Mouse (Mus musculus): ENCODE data around the gene 1700037C18Rik. TPM values are rescaled to one million over a fixed set of nuclear protein-coding genes. Genes with fewer than 3 reads are reported as not detected.

The 1700037C18Rik gene
- polyA plus RNA-seq, 1 experiment from 2014 or later, result 8.5 TPM

GRCm38 (mm10) chr16:3885065-3885670 is 23.3 kb downstream of the 1700037C18Rik start:
- DNase-seq (ENCODE audit: low spot score), result no peak
- WGBS, result under 1% methylated on average over 10 of the region's 10 CpGs
- peak overlapping the region; percentile 85 for H3K4me2 ChIP-seq (replicated peaks; ENCODE audit: low read depth)

GRCm38 (mm10) chr16:3884201-3885064 is 24.1 kb downstream of the 1700037C18Rik start, which contains the start of the genes Zfp597 and Gm20695:
TSS of gene Zfp597 (minus strand) at chr16:3884561.
TSS of gene Gm20695 (plus strand) at chr16:3884648.
- H3K4me3 ChIP-seq (ENCODE audit: low read depth, low read length), result peak within 1 kb of the TSS; percentile 98

More at GRCm38 (mm10) chr16:3885065-3885670, 23.3 kb downstream of the 1700037C18Rik start:
- TF ChIP-seq CTCF (IDR thresholded peaks at IDR 0.05; ENCODE audit: low read depth) (no peak), EP300 (optimal IDR thresholded peaks at IDR 0.05) (no peak)
- H3K9me3 ChIP-seq (ENCODE audit: control insufficient read depth, low read length), result no peaks in the 10 kb centered on the region
- H3K27me3 ChIP-seq (ENCODE audit: control insufficient read depth, insufficient read depth, low read length), result no peaks in the 10 kb centered on the region
- H3K27ac ChIP-seq (replicated peaks), result peak overlapping the region; percentile 94
- no peaks in the 10 kb centered on the region for H3K36me3 ChIP-seq (ENCODE audit: control insufficient read depth, insufficient read depth, low read length)
- H3K9ac ChIP-seq (ENCODE audit: low read length), result peak overlapping the region; percentile 94
- no peaks in the 10 kb centered on the region for H3K4me1 ChIP-seq (replicated peaks; ENCODE audit: control insufficient read depth, insufficient read depth)
- no peak for ATAC-seq (ENCODE audit: low FRiP score, low TSS enrichment)
- peak overlapping the region; percentile 98 for H3K4me3 ChIP-seq (ENCODE audit: low read depth, low read length)

GRCm38 (mm10) chr16:3876346-3876745 is 32.1 kb downstream of the 1700037C18Rik start:
- no peaks in the 10 kb centered on the region for H3K9me3 ChIP-seq (ENCODE audit: control insufficient read depth, low read length)
- ATAC-seq (ENCODE audit: low FRiP score, low TSS enrichment), result no peak
- no peak for DNase-seq (ENCODE audit: low spot score)
- H3K27ac ChIP-seq (replicated peaks), result no peak overlapping the region
- no peaks in the 10 kb centered on the region for H3K27me3 ChIP-seq (ENCODE audit: control insufficient read depth, insufficient read depth, low read length)
- H3K36me3 ChIP-seq (ENCODE audit: control insufficient read depth, insufficient read depth, low read length), result no peaks in the 10 kb centered on the region; the same call in 1 of the 2 replicates
- H3K4me3 ChIP-seq (ENCODE audit: low read depth, low read length), result no peak overlapping the region
- no peak for TF ChIP-seq CTCF (IDR thresholded peaks at IDR 0.05; ENCODE audit: low read depth)
- TF ChIP-seq EP300 (optimal IDR thresholded peaks at IDR 0.05), result no peak
- WGBS, result 92% methylated on average over 4 of the region's 4 CpGs
- no peaks in the 10 kb centered on the region for H3K4me1 ChIP-seq (replicated peaks; ENCODE audit: control insufficient read depth, insufficient read depth)
- no peak overlapping the region for H3K4me2 ChIP-seq (replicated peaks; ENCODE audit: low read depth)
- H3K9ac ChIP-seq (ENCODE audit: low read length), result no peak overlapping the region

More at GRCm38 (mm10) chr16:3884201-3885064, 24.1 kb downstream of the 1700037C18Rik start, which contains the start of the genes Zfp597 and Gm20695:
- DNase-seq (ENCODE audit: low spot score), result peak; percentile 96
- H3K27me3 ChIP-seq (ENCODE audit: control insufficient read depth, insufficient read depth, low read length), result no peaks in the 10 kb centered on the region
- H3K36me3 ChIP-seq (ENCODE audit: control insufficient read depth, insufficient read depth, low read length), result no peaks in the 10 kb centered on the region
- H3K4me2 ChIP-seq (replicated peaks; ENCODE audit: low read depth), result peak within 1 kb of the TSS; percentile 85
- H3K9ac ChIP-seq (ENCODE audit: low read length), result peak within 1 kb of the TSS; percentile 94
- peak within 1 kb of the TSS; percentile 94 for H3K27ac ChIP-seq (replicated peaks)
- no peaks in the 10 kb centered on the region for H3K9me3 ChIP-seq (ENCODE audit: control insufficient read depth, low read length)
- peak; percentile 99 for ATAC-seq (ENCODE audit: low FRiP score, low TSS enrichment)
- TF ChIP-seq CTCF (IDR thresholded peaks at IDR 0.05; ENCODE audit: low read depth), result peak; percentile 61
- TF ChIP-seq EP300 (optimal IDR thresholded peaks at IDR 0.05), result peak; percentile 81
- WGBS, result under 1% methylated on average over 86 of the region's 88 CpGs
- H3K4me1 ChIP-seq (replicated peaks; ENCODE audit: control insufficient read depth, insufficient read depth), result no peaks in the 10 kb centered on the region

GRCm38 (mm10) chr16:3872216-3873047 is 36.1 kb downstream of the 1700037C18Rik start, which contains the start of gene Naa60:
TSS of gene Naa60 (plus strand) at chr16:3872375.
- H3K4me3 ChIP-seq (ENCODE audit: low read depth, low read length), result peak within 1 kb of the TSS; percentile 59
- ATAC-seq (ENCODE audit: low FRiP score, low TSS enrichment), result peak; percentile 99

GRCm38 (mm10) chr16:3871815-3872214 is 36.7 kb downstream of the 1700037C18Rik start:
- Histone ChIP-seq H3K4me2 (replicated peaks; ENCODE audit: low read depth) (peak overlapping the region; percentile 73), H3K4me3 (ENCODE audit: low read depth, low read length) (peak overlapping the region; percentile 59), H3K36me3 (ENCODE audit: control insufficient read depth, insufficient read depth, low read length) (no peaks in the 10 kb centered on the region), H3K9ac (ENCODE audit: low read length) (peak overlapping the region; percentile 63), H3K27ac (replicated peaks) (peak overlapping the region; percentile 20; the same call in 1 of the 2 replicates), H3K9me3 (ENCODE audit: control insufficient read depth, low read length) (no peaks in the 10 kb centered on the region), H3K27me3 (ENCODE audit: control insufficient read depth, insufficient read depth, low read length) (no peaks in the 10 kb centered on the region), H3K4me1 (replicated peaks; ENCODE audit: control insufficient read depth, insufficient read depth) (no peaks in the 10 kb centered on the region)
- WGBS, result 2% methylated on average over 16 of the region's 16 CpGs
- ATAC-seq (ENCODE audit: low FRiP score, low TSS enrichment) (peak; percentile 25; the same call in 1 of the 2 replicates), DNase-seq (ENCODE audit: low spot score) (no peak)
- no peak for TF ChIP-seq CTCF (IDR thresholded peaks at IDR 0.05; ENCODE audit: low read depth)
- TF ChIP-seq EP300 (optimal IDR thresholded peaks at IDR 0.05), result no peak

More at GRCm38 (mm10) chr16:3872216-3873047, 36.1 kb downstream of the 1700037C18Rik start, which contains the start of gene Naa60:
- Histone ChIP-seq H3K9me3 (ENCODE audit: control insufficient read depth, low read length) (no peaks in the 10 kb centered on the region), H3K4me2 (replicated peaks; ENCODE audit: low read depth) (peak within 1 kb of the TSS; percentile 73), H3K9ac (ENCODE audit: low read length) (peak within 1 kb of the TSS; percentile 63), H3K36me3 (ENCODE audit: control insufficient read depth, insufficient read depth, low read length) (no peaks in the 10 kb centered on the region), H3K27me3 (ENCODE audit: control insufficient read depth, insufficient read depth, low read length) (no peaks in the 10 kb centered on the region), H3K4me1 (replicated peaks; ENCODE audit: control insufficient read depth, insufficient read depth) (no peaks in the 10 kb centered on the region), H3K27ac (replicated peaks) (peak within 1 kb of the TSS; percentile 61)
- 4% methylated on average over 47 of the region's 47 CpGs for WGBS
- TF ChIP-seq CTCF (IDR thresholded peaks at IDR 0.05; ENCODE audit: low read depth) (no peak), EP300 (optimal IDR thresholded peaks at IDR 0.05) (no peak)
- peak; percentile 98 for DNase-seq (ENCODE audit: low spot score)

Measured in stomach, postnatal 0 days (tissue).